Mouse (Mus musculus) kidney, postnatal 4 days (tissue): Measurements from ENCODE around the gene CN725425.
A peak's percentile ranks its signal among the peaks of the same experiment; 100 is the strongest.

ENCODE experiments used
- DNase-seq, 2 experiments: peaks; one replicate each; pipeline ENCODE4 v3.0.0; 2021; ENCODE audit warnings: mixed read lengths in 2 of 2

Gene CN725425

GRCm38 (mm10) chr15:91199256-91199905 is at the start of gene CN725425:
CN725425 (plus strand) TSS chr15:91199494.
- no peak for DNase-seq

- DNase-seq = peak; percentile 10 to 21
These were observed 46.7 kb upstream of the CN725425 start for GRCm38 (mm10) chr15:91152592-91152991.

GRCm38 (mm10) chr15:91153311-91153710 is 46.0 kb upstream of the CN725425 start:
- DNase-seq = no peak

GRCm38 (mm10) chr15:91161153-91161552 is 38.1 kb upstream of the CN725425 start:
- DNase-seq = no peak

- DNase-seq = no peak
These were observed 35.8 kb upstream of the CN725425 start for GRCm38 (mm10) chr15:91163454-91163853.

GRCm38 (mm10) chr15:91165021-91165420 is 34.3 kb upstream of the CN725425 start:
- DNase-seq = peak; percentile 31 to 32

GRCm38 (mm10) chr15:91167850-91168562 is 31.3 kb upstream of the CN725425 start:
- DNase-seq = no peak

- DNase-seq = no peak
These were observed 28.5 kb upstream of the CN725425 start for GRCm38 (mm10) chr15:91170602-91171328.

- no peak for DNase-seq
These were observed 28.0 kb upstream of the CN725425 start for GRCm38 (mm10) chr15:91171332-91171731.

GRCm38 (mm10) chr15:91172193-91172592 is 27.1 kb upstream of the CN725425 start:
- DNase-seq = no peak

GRCm38 (mm10) chr15:91178656-91179314 is 20.5 kb upstream of the CN725425 start:
- no peak for DNase-seq

- no peak for DNase-seq
These were observed 19.2 kb upstream of the CN725425 start for GRCm38 (mm10) chr15:91179911-91180622.

GRCm38 (mm10) chr15:91186358-91186757 is 12.9 kb upstream of the CN725425 start:
- no peak for DNase-seq

- no peak for DNase-seq
These were observed 9.3 kb upstream of the CN725425 start for GRCm38 (mm10) chr15:91190026-91190425.

GRCm38 (mm10) chr15:91190519-91191207 is 8.6 kb upstream of the CN725425 start:
- no peak for DNase-seq

- DNase-seq = peak; percentile 84 to 90
These were observed 7.7 kb upstream of the CN725425 start, which contains the start of gene Abcd2 for GRCm38 (mm10) chr15:91191412-91192222. Abcd2 (minus strand) TSS chr15:91191799.

GRCm38 (mm10) chr15:91192223-91192598 is 7.1 kb upstream of the CN725425 start:
- no peak for DNase-seq

- no peak for DNase-seq
These were observed 1.5 kb downstream of the CN725425 start for GRCm38 (mm10) chr15:91200833-91201232.

- DNase-seq = no peak
These were observed 3.2 kb downstream of the CN725425 start for GRCm38 (mm10) chr15:91202486-91202885.

- no peak for DNase-seq
These were observed 4.2 kb downstream of the CN725425 start for GRCm38 (mm10) chr15:91203521-91203920.

- no peak for DNase-seq
These were observed 7.2 kb downstream of the CN725425 start for GRCm38 (mm10) chr15:91206518-91206917.
